Mouse (Mus musculus): ENCODE measurements around the gene Ptpra.
A peak's percentile ranks its signal among the peaks of the same experiment; 100 is the strongest.

GRCm38 (mm10) chr2:130563212-130564055 lies 113.4 kb downstream of the Ptpra start, which contains the start of gene Mrps26:
- peak; percentile 80 for TF ChIP-seq POLR2A (IDR thresholded peaks at IDR 0.05; ENCODE audit: insufficient read depth, low read depth, low read length)
- TF ChIP-seq CTCF (IDR thresholded peaks at IDR 0.05; ENCODE audit: insufficient read depth, low read depth, low read length), result peak; percentile 33; the same call in 1 of the 2 replicates
